Mouse (Mus musculus): ENCODE results near the gene Gm21118. TPM values are rescaled to one million over a fixed set of nuclear protein-coding genes. Genes with fewer than 3 reads are reported as not detected.
"Not testable (repeated sequence)": the region's sequence is repeated elsewhere in the genome, so short reads cannot be mapped to it uniquely, and the experiment has no call there.

Gene Gm21118
- polyA plus RNA-seq (2015; fragmentation: Nextera tagmentation; extraction: Ambion mirVana): not detected in 2 replicates

DNA sequence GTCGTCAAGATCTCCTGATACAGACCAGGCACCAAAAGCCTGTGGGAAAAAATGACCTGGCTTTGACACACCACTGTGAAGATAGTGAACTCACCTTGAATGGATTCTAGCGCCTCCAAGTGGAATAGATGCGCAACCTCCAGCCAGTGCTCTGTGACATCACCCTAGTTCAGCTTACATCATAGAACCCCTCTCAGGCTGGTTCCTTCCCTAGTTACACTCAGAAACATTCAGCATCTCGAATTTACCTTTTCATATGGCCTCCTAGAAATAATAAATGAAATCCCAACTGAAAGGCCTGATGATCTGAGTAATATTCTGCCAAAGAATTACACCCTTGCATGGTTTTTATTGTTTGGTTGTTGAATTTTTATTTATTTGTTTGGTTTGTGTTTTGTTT lies at the start of gene Gm21118:
Gm21118 (minus strand) TSS at position 101 of the 400 bp plus-strand sequence.
- not testable (repeated sequence) for H3K9me3 ChIP-seq (ENCODE audit: control insufficient read depth, low read length); ATAC-seq (ENCODE audit: low FRiP score, low TSS enrichment); H3K27me3 ChIP-seq (ENCODE audit: control insufficient read depth, insufficient read depth, low read length); H3K36me3 ChIP-seq (ENCODE audit: control insufficient read depth, insufficient read depth, low read length); H3K9ac ChIP-seq (ENCODE audit: low read length); DNase-seq (ENCODE audit: low spot score); H3K4me3 ChIP-seq (ENCODE audit: low read depth, low read length); H3K4me1 ChIP-seq (replicated peaks; ENCODE audit: control insufficient read depth, insufficient read depth); H3K4me2 ChIP-seq (replicated peaks; ENCODE audit: low read depth); H3K27ac ChIP-seq (replicated peaks)
- WGBS: no CpG with 5 or more reads among the region's 4 CpGs

DNA sequence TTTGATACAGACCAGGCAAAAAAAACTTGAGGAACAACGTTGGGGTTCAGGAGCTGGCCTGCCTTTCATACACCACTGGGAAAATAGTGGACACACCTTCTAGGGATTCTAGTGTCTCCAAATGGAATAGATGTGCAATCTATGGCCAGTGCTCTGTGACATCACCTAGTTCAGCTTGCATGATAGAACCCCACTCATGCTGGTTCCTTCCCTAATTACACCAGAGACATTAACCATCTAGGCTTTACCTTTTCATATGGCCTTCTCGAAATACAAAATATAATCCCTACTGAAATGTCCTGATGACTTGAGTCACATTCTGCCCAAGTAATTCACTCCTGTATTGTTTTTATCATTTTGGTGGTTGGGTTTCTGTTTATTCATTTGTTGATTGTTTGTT lies 29.7 kb upstream of the Gm21118 start, which contains the start of the genes Gm29423 and Gm29644:
Gm29423 (minus strand) TSS at position 101 of the 400 bp plus-strand sequence.
Gm29644 (minus strand) TSS at position 157 of the 400 bp plus-strand sequence.
- H3K4me1 ChIP-seq (replicated peaks; ENCODE audit: control insufficient read depth, insufficient read depth); H3K9me3 ChIP-seq (ENCODE audit: control insufficient read depth, low read length): not testable (repeated sequence)
- no CpG with 5 or more reads among the region's 2 CpGs for WGBS

More for the DNA sequence above, 29.7 kb upstream of the Gm21118 start, which contains the start of the genes Gm29423 and Gm29644:
- H3K27me3 ChIP-seq (ENCODE audit: control insufficient read depth, insufficient read depth, low read length); H3K36me3 ChIP-seq (ENCODE audit: control insufficient read depth, insufficient read depth, low read length); H3K4me2 ChIP-seq (replicated peaks; ENCODE audit: low read depth); DNase-seq (ENCODE audit: low spot score); H3K9ac ChIP-seq (ENCODE audit: low read length); H3K4me3 ChIP-seq (ENCODE audit: low read depth, low read length); ATAC-seq (ENCODE audit: low FRiP score, low TSS enrichment); H3K27ac ChIP-seq (replicated peaks): not testable (repeated sequence)

Other genes with a start within 250 kb of the Gm21118 start
- gene Gm29423, start 29.6 kb upstream of the Gm21118 start, polyA plus RNA-seq (2015; fragmentation: Nextera tagmentation; extraction: Ambion mirVana): not detected in 2 replicates
- not detected in 2 replicates for gene Gm29644, start 29.7 kb upstream of the Gm21118 start, polyA plus RNA-seq (2015; fragmentation: Nextera tagmentation; extraction: Ambion mirVana)
- gene Gm20888, start 168.2 kb upstream of the Gm21118 start, polyA plus RNA-seq (2015; fragmentation: Nextera tagmentation; extraction: Ambion mirVana): not detected in 2 replicates